Mouse (Mus musculus): ENCODE data around the gene Xylt2. TPM values are rescaled to one million over a fixed set of nuclear protein-coding genes. Genes with fewer than 3 reads are reported as not detected.

Gene Xylt2
- total RNA-seq, 2 experiments from 2014 or later: 3.2 to 4.5 TPM

GRCm38 (mm10) chr11:94621458-94621852 is 55.9 kb downstream of the Xylt2 start:
- no peak for DNase-seq
- intact Hi-C loops (cut with DNase I): no loop called here

GRCm38 (mm10) chr11:94620766-94621457 is 56.4 kb downstream of the Xylt2 start:
- intact Hi-C loops (cut with DNase I): no loop called here
- no peak for DNase-seq

- no peak for DNase-seq
- intact Hi-C loops (cut with DNase I): no loop called here
Measured at GRCm38 (mm10) chr11:94617646-94618045, 59.7 kb downstream of the Xylt2 start.

GRCm38 (mm10) chr11:94615494-94615893 is 61.8 kb downstream of the Xylt2 start:
- DNase-seq: no peak
- intact Hi-C loops (cut with DNase I): no loop called here

GRCm38 (mm10) chr11:94614603-94615002 is 62.7 kb downstream of the Xylt2 start:
- intact Hi-C loops (cut with DNase I): no loop called here
- DNase-seq: no peak

Other genes starting within 250 kb of the Xylt2 start
- gene Cacna1g, start 203.3 kb downstream of the Xylt2 start, total RNA-seq (2021): 1 to 10 TPM; 2.0 to 3.0 TPM
- gene Spata20, start 191.3 kb downstream of the Xylt2 start, total RNA-seq (2021): not detected
- under 1 TPM; 0.12 to 0.31 TPM for gene Epn3, start 177.5 kb downstream of the Xylt2 start, total RNA-seq (2021)
- not detected for gene Mycbpap, start 155.8 kb downstream of the Xylt2 start, total RNA-seq (2021)
- gene Rsad1, start 128.3 kb downstream of the Xylt2 start, total RNA-seq (2021): 1 to 10 TPM; 3.3 to 3.9 TPM
- gene Chad, start 112.5 kb downstream of the Xylt2 start, total RNA-seq (2021): 10 to 100 TPM; 14.7 to 16.3 TPM
- 1 to 10 TPM; 2.1 to 3.1 TPM for gene Acsf2, start 75.6 kb downstream of the Xylt2 start, total RNA-seq (2021)
- gene Lrrc59, start 47.7 kb downstream of the Xylt2 start, total RNA-seq (2021): 10 to 100 TPM; 31.3 to 31.4 TPM
- 10 to 100 TPM; 45.0 to 50.1 TPM for gene Mrpl27, start 23.7 kb downstream of the Xylt2 start, total RNA-seq (2021)
- gene Eme1, start 23.6 kb downstream of the Xylt2 start, total RNA-seq (2021): under 1 TPM in 1 of 2 experiments, not detected in 1; 0.26 TPM
- not detected for gene Gm11541, start 27.0 kb upstream of the Xylt2 start, total RNA-seq (2021)
- under 1 TPM; 0.77 to 0.79 TPM for gene Cdc34b, start 64.3 kb upstream of the Xylt2 start, total RNA-seq (2021)
- not detected for gene Tmem92, start 105.2 kb upstream of the Xylt2 start, total RNA-seq (2021)